Comparison of ENCODE assay signal across 8 mouse cellular contexts in the genomic region with DNA sequence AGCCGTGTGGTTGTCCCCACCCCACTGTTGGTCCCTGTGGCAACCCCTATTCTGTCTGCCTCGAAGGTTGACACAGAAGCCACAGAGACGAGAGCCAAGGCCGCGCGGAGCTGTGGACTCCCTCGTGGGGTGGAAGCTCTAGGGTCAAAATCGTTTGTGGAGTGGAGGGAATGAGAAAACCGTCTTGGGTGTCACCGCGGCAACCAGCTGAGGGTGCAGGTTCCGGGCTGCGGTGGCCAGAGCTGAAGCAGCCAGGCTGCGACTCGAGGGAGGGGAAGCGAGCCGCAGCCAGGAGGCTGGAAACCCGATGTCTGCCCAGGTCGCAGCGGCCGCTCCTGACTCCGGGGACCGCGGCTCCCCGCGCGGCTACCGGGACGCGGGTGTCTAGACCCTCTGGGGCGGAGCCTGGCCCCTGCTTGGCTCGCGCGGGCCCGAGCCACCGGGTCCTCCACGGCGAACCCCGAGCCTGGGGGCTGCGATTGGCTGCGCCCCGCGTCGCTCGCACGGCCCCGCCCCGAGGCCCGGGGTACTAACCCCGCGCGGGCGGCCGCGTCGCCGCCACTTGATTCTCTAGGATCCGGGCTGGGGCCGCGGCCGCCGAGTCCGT. TPM values are rescaled to one million over a fixed set of nuclear protein-coding genes. Genes with fewer than 3 reads are reported as not detected.
A peak's percentile ranks its signal among the peaks of the same experiment; 100 is the strongest.
DNase-seq lines count a peak whose midpoint lies in the region; ATAC-seq and TF ChIP-seq lines count a peak whose summit lies in the region.

No protein-coding gene starts in this region.

- H3K9ac ChIP-seq in liver, embryonic 14.5 days (replicated peaks) = peak overlapping the region; percentile 34; the same call in 1 of the 2 replicates
- H3K9ac ChIP-seq in neural tube, embryonic 15.5 days (replicated peaks) = no peak overlapping the region

- peak overlapping the region; percentile 46 for H3K4me3 ChIP-seq in hindbrain, embryonic 10.5 days
- H3K4me3 ChIP-seq in liver, embryonic 14.5 days (ENCODE audit: insufficient read depth in 1 of 2, low read depth in 2 of 2, low read length in 2 of 2) = peak overlapping the region; percentile 4 to 51; a peak in 3 of 4 replicates
- H3K4me3 ChIP-seq in neural tube, embryonic 15.5 days (replicated peaks) = peak overlapping the region; percentile 19

- peak overlapping the region; percentile 59 for H3K4me2 ChIP-seq in liver, embryonic 14.5 days (ENCODE audit: low read depth)
- peak overlapping the region; percentile 45 for H3K4me2 ChIP-seq in neural tube, embryonic 15.5 days

- no peaks in the 10 kb centered on the region for H3K36me3 ChIP-seq in hindbrain, embryonic 10.5 days
- H3K36me3 ChIP-seq in liver, embryonic 14.5 days (replicated peaks; ENCODE audit: control insufficient read depth, insufficient read depth, low read depth) = no peaks in the 10 kb centered on the region
- H3K36me3 ChIP-seq in neural tube, embryonic 15.5 days = no peaks in the 10 kb centered on the region

- DNase-seq in heart, adult 11 months = peak; percentile 95
- DNase-seq in heart, adult 8-10 months (ENCODE audit: low spot score) = no peak
- DNase-seq in hindbrain, embryonic 10.5 days (ENCODE audit: low spot score) = peak; percentile 62
- no peak for DNase-seq in liver, embryonic 14.5 days (ENCODE audit: low read depth in 3 of 3, low spot score in 3 of 3)
- DNase-seq in layer of hippocampus, adult 18-20 months (ENCODE audit: low spot score in 2 of 2) = no peak

- under 1% methylated on average over 63 of the region's 63 CpGs for WGBS in hindbrain, embryonic 10.5 days
- 2% methylated on average over 43 of the region's 63 CpGs for WGBS in liver, embryonic 14.5 days (ENCODE audit: insufficient replicate concordance)
- WGBS in neural tube, embryonic 15.5 days = under 1% methylated on average over 63 of the region's 63 CpGs

- peaks cover 100% of the 10 kb centered on the region for H3K27me3 ChIP-seq in hindbrain, embryonic 10.5 days (ENCODE audit: insufficient read depth, poor library complexity, severe bottlenecking)
- peaks cover 95% of the 10 kb centered on the region for H3K27me3 ChIP-seq in liver, embryonic 14.5 days (ENCODE audit: control insufficient read depth, insufficient read depth, low read length)
- peaks cover 90% of the 10 kb centered on the region for H3K27me3 ChIP-seq in neural tube, embryonic 15.5 days (replicated peaks)

- no peak for TF ChIP-seq CTCF in liver, embryonic 14.5 days (IDR thresholded peaks at IDR 0.05; ENCODE audit: low read depth)

- H3K27ac ChIP-seq in hindbrain, embryonic 10.5 days = peak overlapping the region; percentile 29; the same call in 1 of the 2 replicates
- H3K27ac ChIP-seq in liver, embryonic 14.5 days = no peak overlapping the region
- H3K27ac ChIP-seq in neural tube, embryonic 15.5 days (replicated peaks) = no peak overlapping the region

- ATAC-seq in common myeloid progenitor, adult 5-6 weeks (replicated peaks; ENCODE audit: low read depth, poor library complexity, severe bottlenecking) = peak; percentile 24
- peak; percentile 70; the same call in 1 of the 2 replicates for ATAC-seq in liver, embryonic 14.5 days (ENCODE audit: insufficient read depth)
- no peak for ATAC-seq in neural tube, embryonic 15.5 days (ENCODE audit: low FRiP score)
- ATAC-seq in monocyte, adult 5-6 weeks (replicated peaks; ENCODE audit: insufficient number of reproducible peaks, low FRiP score, low TSS enrichment, poor library complexity, severe bottlenecking) = no peak

- peaks cover 35% of the 10 kb centered on the region for H3K4me1 ChIP-seq in hindbrain, embryonic 10.5 days (replicated peaks)
- no peaks in the 10 kb centered on the region for H3K4me1 ChIP-seq in liver, embryonic 14.5 days (replicated peaks; ENCODE audit: control insufficient read depth in 2 of 2, insufficient read depth in 2 of 2, low read length in 1 of 2)
- peaks cover 18% of the 10 kb centered on the region for H3K4me1 ChIP-seq in neural tube, embryonic 15.5 days

- no peaks in the 10 kb centered on the region for H3K9me3 ChIP-seq in hindbrain, embryonic 10.5 days
- H3K9me3 ChIP-seq in liver, embryonic 14.5 days (ENCODE audit: control insufficient read depth, low read length) = no peaks in the 10 kb centered on the region
- no peaks in the 10 kb centered on the region for H3K9me3 ChIP-seq in neural tube, embryonic 15.5 days (replicated peaks)

- no peak for TF ChIP-seq EP300 in liver, embryonic 14.5 days (IDR thresholded peaks at IDR 0.05; ENCODE audit: low read depth)

RNA-seq across cellular contexts. Expression of a gene that starts 31.6 kb away (rescaled TPM):
- total RNA-seq in heart, adult 8-10 months (2022) = under 1 TPM; 0.35 to 0.69 (median 0.49) TPM
- total RNA-seq in common myeloid progenitor, adult 5-6 weeks (2017) = 8.9 and 20.1 TPM in 2 replicates
- polyA plus RNA-seq in hindbrain, embryonic 10.5 days (2016; fragmentation: Nextera tagmentation; extraction: Ambion mirVana) = 0.07 and 0.09 TPM in 2 replicates
- polyA plus RNA-seq in liver, embryonic 14.5 days (2012; rRNA removed) = 1.2 and 1.3 TPM in 2 replicates
- polyA plus RNA-seq in liver, embryonic 14.5 days (2014; fragmentation: Nextera tagmentation; extraction: Ambion mirVana) = 0.99 and 1.00 TPM in 2 replicates
- 0.19 and 1.1 TPM in 2 replicates for polyA plus RNA-seq in neural tube, embryonic 15.5 days (2015; fragmentation: Nextera tagmentation; extraction: Ambion mirVana)
- total RNA-seq in layer of hippocampus, adult 18-20 months (2021) = not detected
- total RNA-seq in monocyte, adult 5-6 weeks (2017) = 9.8 to 41.3 TPM (median 12.1 TPM) in 3 replicates

Comparison
In these comparisons a context has a peak if more than half of its experiments do, and no peak if none do; other contexts are left out.
1. DNase-seq: peak in heart, adult 11 months (single experiment) and hindbrain, embryonic 10.5 days (single experiment); none in heart, adult 8-10 months (single experiment), liver, embryonic 14.5 days (0 of 3) and layer of hippocampus, adult 18-20 months (0 of 2).
2. ATAC-seq: peak in common myeloid progenitor, adult 5-6 weeks (single experiment) and liver, embryonic 14.5 days (single experiment); none in neural tube, embryonic 15.5 days (single experiment) and monocyte, adult 5-6 weeks (single experiment).
3. Peak in every context shown above with its lines, with median percentiles within 50 percentile points of each other: H3K4me3 ChIP-seq.